Mouse (Mus musculus): ENCODE data around the gene Tbc1d22a.

Gene Tbc1d22a

DNA sequence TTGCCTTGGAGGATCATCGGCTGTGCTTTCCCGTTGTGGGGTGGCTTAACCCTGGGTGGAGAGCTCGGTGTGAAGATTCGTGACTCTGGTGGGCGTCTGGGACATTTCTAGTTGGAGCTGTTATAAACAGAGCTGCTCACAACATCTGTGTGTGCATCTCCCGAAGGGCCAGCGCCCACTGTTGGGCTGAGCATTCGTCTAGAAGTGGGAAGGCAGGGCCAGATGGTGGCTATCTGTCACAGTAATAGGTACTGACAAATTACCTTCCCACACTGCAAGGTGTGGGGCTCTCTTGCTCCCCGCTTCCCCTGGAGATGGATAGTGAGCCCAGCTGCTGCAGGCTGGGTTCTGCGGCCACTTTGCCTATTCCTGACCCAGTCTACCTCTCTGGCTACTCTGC, 289.2 kb downstream of the Tbc1d22a start:
- no peak for DNase-seq (ENCODE audit: low read depth, low spot score)

DNA sequence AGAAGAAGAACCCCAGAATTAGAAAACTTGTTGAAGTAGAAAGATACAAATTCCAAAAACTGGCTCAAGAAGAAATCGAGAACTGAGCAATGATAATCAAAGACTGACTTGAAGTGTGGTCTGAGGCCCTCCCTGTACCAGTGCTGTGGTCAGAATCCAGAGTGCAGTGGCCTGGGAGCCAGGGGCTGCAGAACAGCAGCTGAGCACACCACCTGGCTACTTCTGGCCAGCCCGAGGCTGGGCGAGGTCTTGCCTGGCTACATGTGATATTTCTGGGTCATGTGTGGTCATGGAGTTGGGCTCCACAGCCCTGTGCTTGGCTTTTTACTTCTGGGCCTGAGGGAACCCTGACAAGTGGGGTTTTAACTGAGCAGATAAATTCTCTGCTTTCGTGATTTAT, 292.4 kb downstream of the Tbc1d22a start:
- DNase-seq (ENCODE audit: low read depth, low spot score), result no peak

DNA sequence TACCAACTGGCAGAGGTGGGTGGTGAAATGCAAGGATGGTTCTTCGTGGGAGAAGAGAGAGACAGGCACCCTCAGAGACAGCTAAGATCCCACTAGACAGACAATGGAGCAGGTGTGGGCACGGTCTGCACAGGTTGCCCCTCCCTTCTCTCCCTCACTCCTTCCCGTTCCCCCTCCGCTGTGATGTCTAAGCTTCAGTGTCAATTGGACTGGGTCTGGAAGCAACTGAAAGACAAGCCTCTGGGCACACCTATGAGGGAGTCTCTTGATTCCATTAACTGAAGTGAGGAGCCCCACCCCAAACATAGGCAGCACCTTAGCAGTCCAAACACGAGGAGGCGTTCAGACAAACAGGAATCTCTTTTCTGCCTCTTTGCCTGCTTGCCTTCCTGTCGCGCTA, 293.3 kb downstream of the Tbc1d22a start:
- no peak for DNase-seq (ENCODE audit: low read depth, low spot score)

DNA sequence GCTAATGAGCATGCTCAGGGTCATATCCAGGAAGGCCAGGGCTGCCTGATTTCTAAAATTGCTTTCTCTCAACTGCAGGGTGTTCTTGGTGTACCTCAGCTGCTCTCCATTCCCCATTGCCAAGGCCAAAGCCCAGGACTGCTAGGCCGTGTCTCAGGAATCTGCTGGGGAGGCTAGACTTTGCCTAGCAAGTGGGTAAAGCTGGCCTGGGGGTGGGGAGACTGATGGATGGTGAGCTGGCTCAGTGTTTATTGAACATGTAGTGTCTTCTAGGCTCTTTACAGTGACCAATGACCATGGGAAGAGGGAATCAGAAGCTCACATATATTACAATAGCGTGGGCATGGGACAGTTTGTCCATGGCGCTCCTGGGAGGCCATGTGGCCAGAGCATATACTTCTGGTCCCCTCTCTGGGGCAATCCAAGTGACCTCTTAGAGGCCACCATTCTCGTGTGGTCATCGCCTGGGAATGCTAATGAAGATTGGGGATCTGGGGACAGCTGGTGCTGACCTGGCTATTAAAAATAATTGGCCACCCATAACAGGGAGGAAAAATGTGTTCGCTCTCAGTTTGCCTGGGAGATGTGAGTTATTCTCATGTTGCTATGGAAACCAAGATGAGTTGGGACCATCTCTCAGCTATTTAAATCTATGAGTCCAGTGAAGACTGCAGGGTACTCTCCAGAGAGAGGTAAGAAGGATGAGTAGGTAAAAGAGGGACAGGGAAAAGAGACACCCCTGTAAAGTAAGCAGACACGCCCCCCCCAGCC, 294.3 kb downstream of the Tbc1d22a start:
- no peak for DNase-seq (ENCODE audit: low read depth, low spot score)

DNA sequence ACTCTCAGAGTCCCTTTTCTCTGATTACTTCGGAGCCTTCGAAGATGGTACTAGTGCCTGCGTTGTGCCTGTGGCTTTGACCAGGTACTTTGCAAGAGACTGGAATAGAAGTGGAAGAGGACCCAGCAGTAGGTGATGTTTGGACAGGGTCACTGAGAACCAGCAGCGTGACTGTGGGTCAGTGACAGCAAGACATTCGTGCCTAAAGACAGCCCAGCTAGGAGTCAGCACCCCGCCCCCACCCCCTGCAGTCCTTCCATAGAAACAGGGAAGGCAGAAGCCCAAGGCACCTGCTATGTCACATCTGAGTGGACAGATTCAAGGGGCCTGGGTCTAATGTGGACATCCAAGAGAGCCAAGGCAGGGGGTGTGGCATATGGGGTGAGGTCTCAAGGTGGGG, 295.3 kb downstream of the Tbc1d22a start:
- no peak for DNase-seq (ENCODE audit: low read depth, low spot score)

DNA sequence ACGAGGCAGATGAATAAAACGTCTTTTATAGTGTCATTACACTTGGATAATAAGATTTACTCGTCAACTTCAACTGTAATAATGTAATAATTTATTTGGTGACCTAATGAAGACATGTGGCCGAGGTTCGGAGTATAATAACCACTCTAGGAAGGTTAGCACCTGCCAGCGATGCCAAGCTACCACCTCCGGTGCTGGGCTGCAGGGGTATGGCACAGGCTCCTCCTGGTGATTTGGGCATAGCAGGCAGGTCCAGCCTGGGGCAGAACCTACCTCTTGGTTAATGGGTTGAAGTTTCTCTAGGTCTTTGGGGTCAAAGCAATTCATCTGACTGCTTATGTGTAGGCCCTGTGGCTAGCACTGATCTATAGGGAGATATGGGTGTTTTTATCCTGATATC, 296.9 kb downstream of the Tbc1d22a start:
- no peak for DNase-seq (ENCODE audit: low read depth, low spot score)

DNA sequence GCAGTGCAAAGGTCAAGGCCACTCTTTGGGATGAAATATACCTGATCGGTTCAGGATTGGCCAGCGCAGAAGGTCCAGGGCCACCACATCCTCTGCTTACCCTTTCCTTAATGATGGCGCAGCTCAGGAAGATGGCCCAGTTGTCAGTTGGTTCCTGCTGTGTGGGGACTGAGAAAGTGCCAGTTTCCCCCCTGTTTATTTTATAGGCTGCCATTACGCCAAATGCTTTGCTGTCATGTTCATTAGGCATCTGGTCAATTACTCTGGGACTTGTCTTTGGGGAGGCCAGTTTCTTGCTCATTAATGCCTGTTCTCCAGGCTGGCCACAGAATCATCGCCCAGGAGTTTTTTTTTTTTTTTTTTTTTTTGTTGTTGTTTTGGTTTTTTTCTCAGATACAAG, 299.1 kb downstream of the Tbc1d22a start:
- DNase-seq (ENCODE audit: low read depth, low spot score), result no peak

DNA sequence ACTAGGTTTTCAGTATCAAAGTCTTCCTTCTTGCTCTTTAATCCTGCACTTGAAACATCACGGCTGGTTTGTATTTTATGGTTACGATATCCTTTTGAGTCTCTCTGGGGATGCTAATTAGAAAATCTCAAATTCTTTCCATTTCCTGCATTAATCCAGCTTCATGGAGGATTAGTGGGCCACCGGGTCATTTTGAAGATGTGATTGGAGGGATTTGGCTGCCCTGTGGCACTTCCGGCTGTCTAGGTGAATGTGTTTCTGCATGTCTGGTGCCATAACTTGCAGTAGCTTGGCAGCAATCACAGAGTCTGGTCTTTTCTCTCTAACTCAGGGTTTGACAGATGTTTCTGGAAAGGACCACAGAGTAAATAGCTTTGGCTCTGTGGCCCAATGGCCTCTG, 305.9 kb downstream of the Tbc1d22a start:
- no peak for DNase-seq (ENCODE audit: low read depth, low spot score)

DNA sequence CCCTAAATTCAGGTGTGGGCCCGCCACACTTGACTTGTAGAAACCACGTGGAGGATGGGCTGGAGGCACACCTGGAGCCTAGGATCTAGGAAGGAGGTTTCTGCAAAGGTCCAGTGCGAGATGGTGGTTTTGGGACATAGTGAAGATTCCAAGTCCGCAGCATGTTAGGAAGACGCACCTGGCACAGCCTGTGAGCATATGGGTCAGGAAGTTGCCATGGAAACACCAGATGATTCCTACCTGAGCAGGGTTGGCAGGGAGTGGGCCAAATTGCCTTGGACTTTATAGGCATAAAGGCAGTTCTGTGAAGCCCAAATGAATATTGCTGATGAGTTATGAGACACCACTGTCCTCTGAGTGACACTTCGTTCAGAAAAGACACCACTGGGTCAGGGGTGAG, 321.1 kb downstream of the Tbc1d22a start:
- no peak for DNase-seq (ENCODE audit: low read depth, low spot score)

DNA sequence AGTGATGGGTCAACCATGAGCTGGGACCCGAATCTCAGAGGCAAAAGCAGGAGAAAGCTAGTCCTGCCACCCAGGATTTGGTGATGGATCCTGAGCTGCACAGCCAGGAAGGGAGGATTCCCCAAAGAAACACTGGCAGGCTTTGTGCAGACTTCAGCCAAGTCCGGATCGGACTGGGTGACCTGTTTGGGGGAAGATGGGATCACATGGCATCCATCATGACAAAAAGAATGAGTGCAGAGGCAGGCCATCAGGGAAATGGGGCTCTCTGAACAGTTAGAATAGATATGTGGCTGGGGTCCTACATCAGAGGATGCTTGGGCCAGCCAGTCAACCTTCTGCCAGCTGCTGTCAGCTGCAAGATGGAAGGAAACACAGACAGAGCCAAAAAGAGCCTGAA, 328.1 kb downstream of the Tbc1d22a start:
- no peak for DNase-seq (ENCODE audit: low read depth, low spot score)

DNA sequence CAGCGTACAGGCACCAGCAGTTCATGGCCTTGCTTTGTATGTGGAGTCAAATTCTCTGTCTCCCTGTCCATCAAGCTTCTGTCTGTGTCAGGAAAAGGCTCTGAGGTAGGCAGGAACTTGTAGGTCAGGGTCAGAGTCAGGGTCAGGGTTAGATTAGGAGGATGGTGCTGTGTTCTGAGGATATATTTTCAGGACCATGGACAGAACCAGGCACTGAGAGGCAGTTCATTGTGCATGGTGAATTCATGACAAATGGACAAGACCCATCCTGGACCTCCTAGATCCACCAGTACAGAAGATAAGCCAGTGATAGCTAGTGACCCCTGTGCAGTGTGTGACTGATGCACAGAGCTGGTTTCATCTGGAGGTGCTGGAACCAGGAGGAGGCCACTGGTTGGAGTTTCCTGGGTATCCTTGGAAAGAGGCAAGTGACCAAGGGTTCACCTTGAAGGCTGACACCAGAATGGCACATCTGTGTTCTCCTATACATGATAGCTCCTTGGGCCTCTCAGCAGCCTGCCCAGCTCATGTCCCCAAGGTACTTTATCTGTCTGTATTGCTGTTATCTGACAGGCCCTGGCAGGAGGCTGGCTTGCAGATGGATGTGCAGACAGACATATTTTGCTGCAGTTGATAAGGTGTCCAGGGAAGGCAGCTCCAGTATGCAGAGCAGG, 330.0 kb downstream of the Tbc1d22a start:
- DNase-seq (ENCODE audit: low read depth, low spot score), result no peak
